Mouse (Mus musculus) embryo, embryonic 11 days (tissue): Measurements from ENCODE around the gene Adcy6.

Source experiments
- DNase-seq: peaks from one replicate; pipeline ENCODE4 v3.0.0-alpha.2; 2015

Gene Adcy6

DNA sequence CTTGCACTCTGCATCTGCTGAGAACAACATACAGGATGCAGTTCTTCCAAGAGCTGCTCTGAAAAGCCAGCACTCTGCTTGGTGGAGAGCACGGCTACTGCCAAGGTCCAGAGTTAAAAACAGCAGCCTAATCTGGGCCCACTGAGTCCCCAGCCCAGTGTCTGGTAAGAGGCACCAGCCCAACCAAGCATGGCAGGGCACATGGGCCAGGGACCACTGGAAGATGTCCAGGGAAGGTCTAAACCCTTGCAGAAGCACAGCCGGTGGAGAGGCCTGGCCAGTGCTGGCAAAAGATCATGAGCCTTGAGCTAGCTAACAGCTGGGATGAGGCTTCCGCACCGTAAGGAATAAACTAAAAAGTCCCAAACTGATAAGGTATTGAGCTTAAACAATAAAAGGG, 54.0 kb downstream of the Adcy6 start:
- no peak for DNase-seq

DNA sequence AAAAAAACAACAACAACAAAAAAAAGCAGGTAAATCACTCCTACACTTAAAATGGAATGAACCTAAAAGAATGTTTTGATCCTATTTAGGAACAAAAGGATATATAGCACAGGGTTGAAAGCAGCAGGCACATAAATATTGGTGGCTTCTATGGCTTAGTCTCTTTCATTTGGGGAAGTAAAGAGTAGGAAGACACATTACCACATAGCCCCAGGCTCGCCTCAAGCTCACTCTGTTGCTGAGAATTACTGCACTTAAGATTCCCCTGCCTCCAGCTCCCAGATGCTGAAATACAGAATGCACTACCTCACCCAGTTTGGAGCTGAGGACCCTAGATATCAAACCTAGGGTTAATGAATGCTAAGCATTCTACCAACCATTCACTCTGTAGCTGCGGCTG, 57.1 kb downstream of the Adcy6 start:
- DNase-seq: no peak

DNA sequence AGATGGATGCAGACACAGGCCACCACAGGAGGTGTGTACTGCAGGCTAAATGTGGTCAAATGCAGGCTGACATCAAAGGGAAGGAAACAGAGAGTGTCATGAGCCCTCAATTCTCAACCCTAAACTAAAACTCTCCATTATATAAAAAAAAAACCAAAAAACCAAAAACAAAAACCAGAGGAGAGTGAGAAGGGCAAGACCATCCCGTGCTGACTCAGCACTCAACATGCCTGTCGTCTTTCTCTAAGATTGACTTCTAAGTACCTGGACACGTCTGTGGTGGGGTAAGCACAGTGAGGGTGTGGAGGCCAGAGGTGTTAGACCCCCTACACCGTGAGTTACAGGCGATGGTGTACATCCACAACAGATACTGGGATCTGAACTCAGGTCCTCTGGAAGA, 63.0 kb downstream of the Adcy6 start:
- no peak for DNase-seq

DNA sequence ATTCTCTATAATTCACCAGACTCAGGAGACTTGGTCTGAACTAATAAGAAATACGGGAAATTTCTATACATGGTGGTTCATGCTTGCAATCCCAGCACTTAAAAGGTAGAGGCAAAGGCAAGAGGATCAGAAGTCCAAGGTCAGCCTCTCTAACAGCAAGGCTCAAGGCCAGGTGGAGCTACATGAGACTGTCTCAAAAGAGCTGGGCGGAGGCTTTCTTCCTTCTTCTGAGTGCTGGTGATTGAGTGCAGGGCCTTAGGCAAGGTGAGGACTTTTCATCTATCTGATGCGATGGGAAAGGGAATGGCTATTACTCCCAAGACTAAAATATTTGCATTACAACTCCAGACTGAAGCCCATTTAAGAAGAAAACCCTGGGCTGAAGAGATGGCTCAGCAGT, 64.7 kb downstream of the Adcy6 start:
- DNase-seq: no peak

DNA sequence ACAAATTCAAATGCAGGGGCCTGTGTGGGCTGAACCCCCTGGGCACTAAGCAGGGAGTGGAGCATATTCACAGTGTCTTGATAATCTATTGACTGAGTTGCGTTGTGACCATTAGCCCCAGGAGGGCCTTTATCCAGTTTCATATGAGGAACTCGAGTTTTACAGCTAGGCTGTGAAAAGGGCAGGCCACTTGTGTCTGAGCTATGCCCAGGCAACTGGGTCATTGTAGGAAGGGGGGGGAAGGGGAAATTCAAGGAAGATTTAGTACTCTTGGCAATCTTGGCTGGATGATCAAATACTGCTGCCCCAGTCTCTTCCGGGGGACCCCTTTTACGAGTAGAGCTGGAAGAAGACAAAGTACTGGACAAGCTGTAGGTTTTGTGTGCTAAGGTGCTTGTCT, 66.5 kb downstream of the Adcy6 start:
- DNase-seq: no peak

DNA sequence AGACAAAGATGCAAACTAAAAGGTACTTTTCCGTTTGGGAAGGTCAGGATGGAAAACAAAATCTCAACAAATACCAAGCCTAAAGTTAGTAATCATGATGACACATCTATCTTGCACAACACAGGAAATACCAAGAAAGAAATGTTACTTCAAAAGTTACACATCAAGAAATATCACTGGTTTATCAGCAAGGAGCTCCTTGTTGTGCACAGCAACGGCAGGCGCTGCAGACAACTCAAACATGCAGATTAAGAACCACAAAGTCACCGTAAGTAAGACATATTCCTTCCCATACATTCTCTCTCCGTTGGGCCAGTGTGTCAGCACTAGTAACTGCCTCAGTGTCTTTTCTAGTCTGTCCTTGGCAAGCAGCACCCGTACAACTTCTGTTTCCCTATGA, 68.8 kb downstream of the Adcy6 start:
- no peak for DNase-seq
